Mouse (Mus musculus): ENCODE data around the gene Amhr2. TPM values are rescaled to one million over a fixed set of nuclear protein-coding genes. Genes with fewer than 3 reads are reported as not detected.

Gene Amhr2
- polyA plus RNA-seq, 1 experiment from 2014 or later: 0.52 TPM

GRCm38 (mm10) chr15:102407681-102408557, 37.2 kb upstream of the Amhr2 start:
- no peak overlapping the region for H3K9ac ChIP-seq
- H3K4me2 ChIP-seq: no peak overlapping the region
- no peak for ATAC-seq (ENCODE audit: low FRiP score, low read depth)
- peak overlapping the region; percentile 85; the same call in 1 of the 2 replicates for H3K4me3 ChIP-seq
- no peak overlapping the region for H3K27ac ChIP-seq (replicated peaks)
- peaks cover 56% of the 10 kb centered on the region for H3K4me1 ChIP-seq (replicated peaks)
- no peaks in the 10 kb centered on the region for H3K27me3 ChIP-seq
- H3K36me3 ChIP-seq: peaks cover 40% of the 10 kb centered on the region
- H3K9me3 ChIP-seq: no peaks in the 10 kb centered on the region
- WGBS: 93% methylated on average over 10 of the region's 10 CpGs

- Histone ChIP-seq H3K4me2 (peak overlapping the region; percentile 14; the same call in 1 of the 2 replicates), H3K36me3 (peaks cover 44% of the 10 kb centered on the region), H3K4me3 (no peak overlapping the region), H3K27me3 (no peaks in the 10 kb centered on the region), H3K4me1 (replicated peaks) (peaks cover 56% of the 10 kb centered on the region), H3K9ac (no peak overlapping the region), H3K27ac (replicated peaks) (no peak overlapping the region), H3K9me3 (no peaks in the 10 kb centered on the region)
- WGBS: 79% methylated on average over 2 of the region's 2 CpGs
- ATAC-seq (ENCODE audit: low FRiP score, low read depth): no peak
Observed at GRCm38 (mm10) chr15:102408558-102409130, 36.5 kb upstream of the Amhr2 start.

GRCm38 (mm10) chr15:102409286-102409685, 35.9 kb upstream of the Amhr2 start:
- peaks cover 46% of the 10 kb centered on the region for H3K36me3 ChIP-seq
- peaks cover 58% of the 10 kb centered on the region for H3K4me1 ChIP-seq (replicated peaks)
- ATAC-seq (ENCODE audit: low FRiP score, low read depth): no peak
- WGBS: 96% methylated on average over 3 of the region's 3 CpGs
- H3K9ac ChIP-seq: no peak overlapping the region
- no peaks in the 10 kb centered on the region for H3K9me3 ChIP-seq
- H3K4me2 ChIP-seq: peak overlapping the region; percentile 14
- no peak overlapping the region for H3K27ac ChIP-seq (replicated peaks)
- no peak overlapping the region for H3K4me3 ChIP-seq
- H3K27me3 ChIP-seq: no peaks in the 10 kb centered on the region

- ATAC-seq (ENCODE audit: low FRiP score, low read depth): no peak
- H3K9ac ChIP-seq: no peak overlapping the region
- H3K27me3 ChIP-seq: no peaks in the 10 kb centered on the region
- 0 out of 2 replicates have a peak overlapping the region, but pooled peaks have one; percentile 4 for H3K4me3 ChIP-seq
- H3K27ac ChIP-seq (replicated peaks): no peak overlapping the region
- WGBS: 100% methylated on average over 1 of the region's 1 CpGs
- H3K4me2 ChIP-seq: peak overlapping the region; percentile 34
- H3K4me1 ChIP-seq (replicated peaks): peaks cover 54% of the 10 kb centered on the region
- peaks cover 47% of the 10 kb centered on the region for H3K36me3 ChIP-seq
- no peaks in the 10 kb centered on the region for H3K9me3 ChIP-seq
Observed at GRCm38 (mm10) chr15:102411077-102411476, 34.1 kb upstream of the Amhr2 start.

- peaks cover 39% of the 10 kb centered on the region for H3K36me3 ChIP-seq
Observed at GRCm38 (mm10) chr15:102413687-102414086, 31.5 kb upstream of the Amhr2 start.

GRCm38 (mm10) chr15:102417524-102417923, 27.6 kb upstream of the Amhr2 start:
- H3K4me2 ChIP-seq: no peak overlapping the region
- H3K36me3 ChIP-seq: peaks cover 11% of the 10 kb centered on the region; the same call in 1 of the 2 replicates
- H3K27ac ChIP-seq (replicated peaks): no peak overlapping the region
- no peak overlapping the region for H3K9ac ChIP-seq
- no peaks in the 10 kb centered on the region for H3K27me3 ChIP-seq
- ATAC-seq (ENCODE audit: low FRiP score, low read depth): no peak
- H3K9me3 ChIP-seq: no peaks in the 10 kb centered on the region
- 87% methylated on average over 2 of the region's 2 CpGs for WGBS
- no peak overlapping the region for H3K4me3 ChIP-seq
- 0 out of 2 replicates have a peak, but pooled peaks cover 3% of the 10 kb centered on the region for H3K4me1 ChIP-seq (replicated peaks)

More at GRCm38 (mm10) chr15:102413687-102414086, 31.5 kb upstream of the Amhr2 start:
- no peak overlapping the region for H3K4me2 ChIP-seq
- no peak for ATAC-seq (ENCODE audit: low FRiP score, low read depth)
- no peak overlapping the region for H3K4me3 ChIP-seq
- peaks cover 35% of the 10 kb centered on the region for H3K4me1 ChIP-seq (replicated peaks)
- H3K27me3 ChIP-seq: no peaks in the 10 kb centered on the region
- H3K27ac ChIP-seq (replicated peaks): no peak overlapping the region
- no peaks in the 10 kb centered on the region for H3K9me3 ChIP-seq
- H3K9ac ChIP-seq: no peak overlapping the region

GRCm38 (mm10) chr15:102420986-102421385, 24.2 kb upstream of the Amhr2 start:
- no peaks in the 10 kb centered on the region for H3K4me1 ChIP-seq (replicated peaks)
- no peak overlapping the region for H3K4me3 ChIP-seq
- H3K4me2 ChIP-seq: no peak overlapping the region
- ATAC-seq (ENCODE audit: low FRiP score, low read depth): no peak
- H3K36me3 ChIP-seq: peaks cover 6% of the 10 kb centered on the region
- H3K27me3 ChIP-seq: no peaks in the 10 kb centered on the region
- WGBS: 61% methylated on average over 1 of the region's 1 CpGs
- H3K27ac ChIP-seq (replicated peaks): no peak overlapping the region
- H3K9ac ChIP-seq: no peak overlapping the region
- no peaks in the 10 kb centered on the region for H3K9me3 ChIP-seq

GRCm38 (mm10) chr15:102421437-102421836, 23.7 kb upstream of the Amhr2 start:
- Histone ChIP-seq H3K4me1 (replicated peaks) (no peaks in the 10 kb centered on the region), H3K4me3 (no peak overlapping the region), H3K9me3 (no peaks in the 10 kb centered on the region), H3K9ac (no peak overlapping the region), H3K4me2 (no peak overlapping the region), H3K27me3 (no peaks in the 10 kb centered on the region), H3K27ac (replicated peaks) (no peak overlapping the region), H3K36me3 (peaks cover 10% of the 10 kb centered on the region)
- WGBS: 59% methylated on average over 3 of the region's 3 CpGs
- ATAC-seq (ENCODE audit: low FRiP score, low read depth): no peak

GRCm38 (mm10) chr15:102423602-102424240, 21.4 kb upstream of the Amhr2 start:
- H3K4me1 ChIP-seq (replicated peaks): no peaks in the 10 kb centered on the region
- H3K27me3 ChIP-seq: no peaks in the 10 kb centered on the region
- H3K4me3 ChIP-seq: no peak overlapping the region
- no peak overlapping the region for H3K27ac ChIP-seq (replicated peaks)
- H3K9me3 ChIP-seq: no peaks in the 10 kb centered on the region
- 94% methylated on average over 2 of the region's 2 CpGs for WGBS
- no peak for ATAC-seq (ENCODE audit: low FRiP score, low read depth)
- H3K4me2 ChIP-seq: no peak overlapping the region
- no peak overlapping the region for H3K9ac ChIP-seq
- H3K36me3 ChIP-seq: peaks cover 22% of the 10 kb centered on the region

GRCm38 (mm10) chr15:102424657-102425056, 20.5 kb upstream of the Amhr2 start:
- H3K4me3 ChIP-seq: no peak overlapping the region
- no peaks in the 10 kb centered on the region for H3K9me3 ChIP-seq
- ATAC-seq (ENCODE audit: low FRiP score, low read depth): no peak
- H3K36me3 ChIP-seq: peaks cover 28% of the 10 kb centered on the region
- no peak overlapping the region for H3K4me2 ChIP-seq
- H3K27ac ChIP-seq (replicated peaks): no peak overlapping the region
- H3K9ac ChIP-seq: no peak overlapping the region
- WGBS: 95% methylated on average over 2 of the region's 2 CpGs
- no peaks in the 10 kb centered on the region for H3K27me3 ChIP-seq
- no peaks in the 10 kb centered on the region for H3K4me1 ChIP-seq (replicated peaks)

GRCm38 (mm10) chr15:102426963-102427362, 18.2 kb upstream of the Amhr2 start:
- H3K36me3 ChIP-seq: peaks cover 50% of the 10 kb centered on the region
- H3K27me3 ChIP-seq: no peaks in the 10 kb centered on the region
- H3K4me1 ChIP-seq (replicated peaks): no peaks in the 10 kb centered on the region
- no peak overlapping the region for H3K4me2 ChIP-seq
- H3K4me3 ChIP-seq: no peak overlapping the region
- ATAC-seq (ENCODE audit: low FRiP score, low read depth): no peak
- WGBS: 100% methylated on average over 1 of the region's 1 CpGs
- H3K27ac ChIP-seq (replicated peaks): no peak overlapping the region
- no peaks in the 10 kb centered on the region for H3K9me3 ChIP-seq
- H3K9ac ChIP-seq: no peak overlapping the region

GRCm38 (mm10) chr15:102432046-102432445, 13.1 kb upstream of the Amhr2 start:
- no peaks in the 10 kb centered on the region for H3K27me3 ChIP-seq
- no peaks in the 10 kb centered on the region for H3K9me3 ChIP-seq
- H3K27ac ChIP-seq (replicated peaks): no peak overlapping the region
- 94% methylated on average over 1 of the region's 1 CpGs for WGBS
- H3K4me3 ChIP-seq: no peak overlapping the region
- no peak for ATAC-seq (ENCODE audit: low FRiP score, low read depth)
- no peak overlapping the region for H3K4me2 ChIP-seq
- H3K4me1 ChIP-seq (replicated peaks): no peaks in the 10 kb centered on the region
- peaks cover 57% of the 10 kb centered on the region for H3K36me3 ChIP-seq
- H3K9ac ChIP-seq: no peak overlapping the region
